Mouse (Mus musculus): ENCODE data around the gene Klhl31. TPM values are rescaled to one million over a fixed set of nuclear protein-coding genes. Genes with fewer than 3 reads are reported as not detected.

Klhl31 gene
- polyA plus RNA-seq, 1 experiment from 2014 or later = not detected

- no peak overlapping the region for H3K9ac ChIP-seq (replicated peaks; ENCODE audit: low read length)
- DNase-seq = no peak
- no peak overlapping the region for H3K27ac ChIP-seq (replicated peaks; ENCODE audit: low read depth, low read length)
- peaks cover 9% of the 10 kb centered on the region; the same call in 1 of the 2 replicates for H3K9me3 ChIP-seq (ENCODE audit: control insufficient read depth, low read length)
- ATAC-seq (ENCODE audit: low FRiP score, low TSS enrichment) = no peak
- 77% methylated on average over 6 of the region's 6 CpGs for WGBS
- H3K27me3 ChIP-seq (ENCODE audit: control insufficient read depth, insufficient read depth, low read length) = no peaks in the 10 kb centered on the region
- no peaks in the 10 kb centered on the region for H3K36me3 ChIP-seq (ENCODE audit: control insufficient read depth, insufficient read depth, low read length)
- no peaks in the 10 kb centered on the region for H3K4me1 ChIP-seq (ENCODE audit: control insufficient read depth, insufficient read depth, low read length)
- no peak overlapping the region for H3K4me3 ChIP-seq (replicated peaks; ENCODE audit: low read depth, low read length)
- H3K4me2 ChIP-seq (ENCODE audit: low read length) = no peak overlapping the region
Observed at GRCm38 (mm10) chr9:77670095-77670494, 33.8 kb downstream of the Klhl31 start.

- 93% methylated on average over 5 of the region's 5 CpGs for WGBS
Observed at GRCm38 (mm10) chr9:77671004-77671403, 34.7 kb downstream of the Klhl31 start.

DNA sequence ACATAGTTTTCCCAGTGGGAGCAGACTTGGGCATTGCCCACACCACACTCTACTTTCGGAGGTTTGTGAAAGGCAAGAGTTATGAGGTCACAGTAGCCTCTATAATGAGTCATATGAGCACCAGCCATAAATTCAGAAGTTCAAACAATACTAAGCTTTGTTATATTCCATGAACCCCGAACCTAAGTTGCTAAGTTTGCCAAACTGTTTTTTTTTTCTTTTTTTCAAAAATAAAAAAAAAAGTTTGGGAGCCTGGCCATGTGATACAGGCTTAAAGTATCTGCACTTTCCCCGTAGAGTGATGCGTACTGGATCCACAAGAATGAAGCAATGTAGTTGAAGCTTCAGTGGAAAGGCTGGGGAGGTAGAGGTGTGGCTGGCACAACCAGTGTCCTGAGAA, 36.9 kb downstream of the Klhl31 start:
- WGBS = 93% methylated on average over 4 of the region's 4 CpGs
- H3K4me2 ChIP-seq (ENCODE audit: low read length) = no peak overlapping the region

More at GRCm38 (mm10) chr9:77671004-77671403, 34.7 kb downstream of the Klhl31 start:
- H3K4me2 ChIP-seq (ENCODE audit: low read length) = no peak overlapping the region
- no peaks in the 10 kb centered on the region for H3K27me3 ChIP-seq (ENCODE audit: control insufficient read depth, insufficient read depth, low read length)
- H3K27ac ChIP-seq (replicated peaks; ENCODE audit: low read depth, low read length) = no peak overlapping the region
- no peak overlapping the region for H3K9ac ChIP-seq (replicated peaks; ENCODE audit: low read length)
- H3K36me3 ChIP-seq (ENCODE audit: control insufficient read depth, insufficient read depth, low read length) = no peaks in the 10 kb centered on the region
- peaks cover 9% of the 10 kb centered on the region; the same call in 1 of the 2 replicates for H3K9me3 ChIP-seq (ENCODE audit: control insufficient read depth, low read length)
- H3K4me3 ChIP-seq (replicated peaks; ENCODE audit: low read depth, low read length) = no peak overlapping the region
- H3K4me1 ChIP-seq (ENCODE audit: control insufficient read depth, insufficient read depth, low read length) = no peaks in the 10 kb centered on the region
- no peak for DNase-seq
- no peak for ATAC-seq (ENCODE audit: low FRiP score, low TSS enrichment)

DNA sequence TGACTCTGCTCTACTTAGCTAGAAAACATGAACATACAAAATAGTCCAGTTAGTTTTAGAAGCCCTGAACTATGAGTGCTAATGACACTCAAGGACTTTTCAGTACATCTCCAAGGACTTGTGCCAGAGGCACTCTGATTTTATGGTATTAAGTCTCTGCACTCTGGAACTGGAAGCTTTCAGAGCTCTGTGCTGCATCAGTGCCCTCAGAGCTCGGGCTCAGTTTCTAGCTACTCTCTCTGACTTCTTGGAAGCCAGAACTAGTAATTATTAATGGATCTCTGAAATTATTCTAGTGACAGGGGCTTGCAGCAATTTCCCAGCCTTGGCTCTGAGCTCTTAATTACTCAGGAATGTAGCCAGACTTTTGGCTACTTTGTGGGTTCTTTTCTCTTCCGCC, 37.7 kb downstream of the Klhl31 start:
- no peak overlapping the region for H3K4me3 ChIP-seq (replicated peaks; ENCODE audit: low read depth, low read length)
- H3K36me3 ChIP-seq (ENCODE audit: control insufficient read depth, insufficient read depth, low read length) = no peaks in the 10 kb centered on the region
- ATAC-seq (ENCODE audit: low FRiP score, low TSS enrichment) = no peak
- no peak for DNase-seq
- H3K4me2 ChIP-seq (ENCODE audit: low read length) = no peak overlapping the region
- H3K27ac ChIP-seq (replicated peaks; ENCODE audit: low read depth, low read length) = no peak overlapping the region
- 88% methylated on average over 2 of the region's 2 CpGs for WGBS
- H3K4me1 ChIP-seq (ENCODE audit: control insufficient read depth, insufficient read depth, low read length) = no peaks in the 10 kb centered on the region
- H3K27me3 ChIP-seq (ENCODE audit: control insufficient read depth, insufficient read depth, low read length) = no peaks in the 10 kb centered on the region
- H3K9me3 ChIP-seq (ENCODE audit: control insufficient read depth, low read length) = peaks cover 9% of the 10 kb centered on the region; the same call in 1 of the 2 replicates
- no peak overlapping the region for H3K9ac ChIP-seq (replicated peaks; ENCODE audit: low read length)

More for the DNA sequence above, 36.9 kb downstream of the Klhl31 start:
- no peaks in the 10 kb centered on the region for H3K36me3 ChIP-seq (ENCODE audit: control insufficient read depth, insufficient read depth, low read length)
- no peak overlapping the region for H3K4me3 ChIP-seq (replicated peaks; ENCODE audit: low read depth, low read length)
- no peaks in the 10 kb centered on the region for H3K27me3 ChIP-seq (ENCODE audit: control insufficient read depth, insufficient read depth, low read length)
- no peak overlapping the region for H3K9ac ChIP-seq (replicated peaks; ENCODE audit: low read length)
- no peak for ATAC-seq (ENCODE audit: low FRiP score, low TSS enrichment)
- no peak for DNase-seq
- peaks cover 9% of the 10 kb centered on the region; the same call in 1 of the 2 replicates for H3K9me3 ChIP-seq (ENCODE audit: control insufficient read depth, low read length)
- H3K4me1 ChIP-seq (ENCODE audit: control insufficient read depth, insufficient read depth, low read length) = no peaks in the 10 kb centered on the region
- no peak overlapping the region for H3K27ac ChIP-seq (replicated peaks; ENCODE audit: low read depth, low read length)

DNA sequence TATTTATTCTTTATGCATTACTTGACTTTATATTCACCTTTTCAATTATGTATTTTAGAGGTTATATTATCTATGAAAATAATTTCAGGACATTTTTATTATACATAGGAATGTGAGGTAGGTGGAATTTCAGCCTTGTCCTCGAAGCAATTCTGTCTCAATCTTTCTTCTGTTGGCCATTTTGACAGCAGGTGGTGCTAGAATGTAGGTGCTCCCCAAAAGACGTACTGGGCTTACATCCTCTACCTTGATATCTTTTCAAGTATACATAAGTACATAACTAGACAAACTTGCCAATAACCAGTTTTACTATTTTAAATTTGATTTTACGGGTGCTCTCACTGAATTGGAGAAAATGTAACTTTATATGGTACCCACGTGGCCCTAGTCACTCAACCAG, 48.6 kb downstream of the Klhl31 start:
- H3K27ac ChIP-seq (replicated peaks; ENCODE audit: low read depth, low read length) = no peak overlapping the region
- no peaks in the 10 kb centered on the region for H3K36me3 ChIP-seq (ENCODE audit: control insufficient read depth, insufficient read depth, low read length)
- H3K27me3 ChIP-seq (ENCODE audit: control insufficient read depth, insufficient read depth, low read length) = no peaks in the 10 kb centered on the region
- ATAC-seq (ENCODE audit: low FRiP score, low TSS enrichment) = no peak
- H3K4me1 ChIP-seq (ENCODE audit: control insufficient read depth, insufficient read depth, low read length) = no peaks in the 10 kb centered on the region
- 87% methylated on average over 4 of the region's 4 CpGs for WGBS
- no peaks in the 10 kb centered on the region for H3K9me3 ChIP-seq (ENCODE audit: control insufficient read depth, low read length)
- DNase-seq = no peak
- no peak overlapping the region for H3K4me3 ChIP-seq (replicated peaks; ENCODE audit: low read depth, low read length)
- H3K4me2 ChIP-seq (ENCODE audit: low read length) = no peak overlapping the region
- no peak overlapping the region for H3K9ac ChIP-seq (replicated peaks; ENCODE audit: low read length)

- Histone ChIP-seq H3K27ac (replicated peaks; ENCODE audit: low read depth, low read length) (no peak overlapping the region), H3K9me3 (ENCODE audit: control insufficient read depth, low read length) (no peaks in the 10 kb centered on the region), H3K36me3 (ENCODE audit: control insufficient read depth, insufficient read depth, low read length) (no peaks in the 10 kb centered on the region), H3K4me1 (ENCODE audit: control insufficient read depth, insufficient read depth, low read length) (no peaks in the 10 kb centered on the region), H3K27me3 (ENCODE audit: control insufficient read depth, insufficient read depth, low read length) (no peaks in the 10 kb centered on the region), H3K4me2 (ENCODE audit: low read length) (no peak overlapping the region), H3K4me3 (replicated peaks; ENCODE audit: low read depth, low read length) (no peak overlapping the region), H3K9ac (replicated peaks; ENCODE audit: low read length) (no peak overlapping the region)
- 89% methylated on average over 5 of the region's 5 CpGs for WGBS
- no peak for DNase-seq
- no peak for ATAC-seq (ENCODE audit: low FRiP score, low TSS enrichment)
Observed at GRCm38 (mm10) chr9:77685825-77686500, 49.7 kb downstream of the Klhl31 start.

- H3K36me3 ChIP-seq (ENCODE audit: control insufficient read depth, insufficient read depth, low read length) = no peaks in the 10 kb centered on the region
- H3K9ac ChIP-seq (replicated peaks; ENCODE audit: low read length) = no peak overlapping the region
- no peak overlapping the region for H3K4me3 ChIP-seq (replicated peaks; ENCODE audit: low read depth, low read length)
- DNase-seq = no peak
- no peak overlapping the region for H3K4me2 ChIP-seq (ENCODE audit: low read length)
- no peak for ATAC-seq (ENCODE audit: low FRiP score, low TSS enrichment)
- H3K27ac ChIP-seq (replicated peaks; ENCODE audit: low read depth, low read length) = no peak overlapping the region
- WGBS = 70% methylated on average over 7 of the region's 7 CpGs
- H3K9me3 ChIP-seq (ENCODE audit: control insufficient read depth, low read length) = no peaks in the 10 kb centered on the region
- H3K4me1 ChIP-seq (ENCODE audit: control insufficient read depth, insufficient read depth, low read length) = no peaks in the 10 kb centered on the region
- no peaks in the 10 kb centered on the region for H3K27me3 ChIP-seq (ENCODE audit: control insufficient read depth, insufficient read depth, low read length)
Observed at GRCm38 (mm10) chr9:77692707-77693106, 56.4 kb downstream of the Klhl31 start.

GRCm38 (mm10) chr9:77693405-77693804, 57.1 kb downstream of the Klhl31 start:
- H3K27me3 ChIP-seq (ENCODE audit: control insufficient read depth, insufficient read depth, low read length) = no peaks in the 10 kb centered on the region
- H3K9me3 ChIP-seq (ENCODE audit: control insufficient read depth, low read length) = no peaks in the 10 kb centered on the region
- 98% methylated on average over 1 of the region's 1 CpGs for WGBS
- no peaks in the 10 kb centered on the region for H3K4me1 ChIP-seq (ENCODE audit: control insufficient read depth, insufficient read depth, low read length)
- no peak overlapping the region for H3K4me2 ChIP-seq (ENCODE audit: low read length)
- no peaks in the 10 kb centered on the region for H3K36me3 ChIP-seq (ENCODE audit: control insufficient read depth, insufficient read depth, low read length)
- ATAC-seq (ENCODE audit: low FRiP score, low TSS enrichment) (no peak), DNase-seq (no peak)
- no peak overlapping the region for H3K4me3 ChIP-seq (replicated peaks; ENCODE audit: low read depth, low read length)
- H3K27ac ChIP-seq (replicated peaks; ENCODE audit: low read depth, low read length) = no peak overlapping the region
- H3K9ac ChIP-seq (replicated peaks; ENCODE audit: low read length) = no peak overlapping the region

- Histone ChIP-seq H3K27ac (replicated peaks; ENCODE audit: low read depth, low read length) (no peak overlapping the region), H3K27me3 (ENCODE audit: control insufficient read depth, insufficient read depth, low read length) (no peaks in the 10 kb centered on the region), H3K9me3 (ENCODE audit: control insufficient read depth, low read length) (no peaks in the 10 kb centered on the region), H3K36me3 (ENCODE audit: control insufficient read depth, insufficient read depth, low read length) (no peaks in the 10 kb centered on the region), H3K4me2 (ENCODE audit: low read length) (no peak overlapping the region), H3K4me3 (replicated peaks; ENCODE audit: low read depth, low read length) (no peak overlapping the region), H3K4me1 (ENCODE audit: control insufficient read depth, insufficient read depth, low read length) (no peaks in the 10 kb centered on the region), H3K9ac (replicated peaks; ENCODE audit: low read length) (no peak overlapping the region)
- no peak for ATAC-seq (ENCODE audit: low FRiP score, low TSS enrichment)
- 83% methylated on average over 5 of the region's 5 CpGs for WGBS
- DNase-seq = no peak
Observed at GRCm38 (mm10) chr9:77695586-77695985, 59.3 kb downstream of the Klhl31 start.
